Mouse (Mus musculus) liver, adult 2 months (tissue): ENCODE measurements around the gene Tmem191c. TPM values are rescaled to one million over a fixed set of nuclear protein-coding genes. Genes with fewer than 3 reads are reported as not detected.
A peak's percentile ranks its signal among the peaks of the same experiment; 100 is the strongest.

Source experiments
- DNase-seq: peaks from one replicate; pipeline ENCODE4 v3.0.0-alpha.2; 2011; ENCODE audit warnings: low read depth, low spot score; ENCODE audit errors: extremely low read depth
- H3K27ac ChIP-seq: fragments of 200-500 bp; replicated peaks from 2 replicates; pipeline ENCODE4 v1.5.1; 2012; ENCODE audit warnings: low read depth, mild to moderate bottlenecking, control low read depth, inconsistent platforms, low read length; ENCODE audit not compliant: insufficient read depth
- H3K27me3 ChIP-seq: fragments of 200-500 bp; 2 replicates; pipeline ENCODE4 v1.6.1; 2012; ENCODE audit warnings: mild to moderate bottlenecking, moderate library complexity, low read length, inconsistent platforms; ENCODE audit not compliant: control insufficient read depth, insufficient read depth
- H3K36me3 ChIP-seq: fragments of 200-500 bp; 2 replicates; pipeline ENCODE4 v1.6.1; 2012; ENCODE audit warnings: low read length, inconsistent platforms; ENCODE audit not compliant: control insufficient read depth, insufficient read depth
- H3K4me1 ChIP-seq: fragments of 200-500 bp; 2 replicates; pipeline ENCODE4 v1.6.1; 2011; ENCODE audit warnings: low read length; ENCODE audit not compliant: control insufficient read depth, insufficient read depth
- H3K4me3 ChIP-seq: fragments of 200-500 bp; 2 replicates; pipeline ENCODE4 v1.5.1; 2011; ENCODE audit warnings: low read depth, mild to moderate bottlenecking, control low read depth, low read length, moderate library complexity; ENCODE audit not compliant: insufficient read depth
- H3K79me2 ChIP-seq: fragments of 200-500 bp; 2 replicates; pipeline ENCODE4 v1.6.1; 2012; ENCODE audit warnings: inconsistent platforms, mild to moderate bottlenecking, low read length, moderate library complexity; ENCODE audit not compliant: control insufficient read depth, insufficient read depth
- H3K9ac ChIP-seq: fragments of 200-500 bp; 2 replicates; pipeline ENCODE4 v1.6.1; 2012; ENCODE audit warnings: low read depth, mild to moderate bottlenecking, control low read depth, inconsistent platforms, low read length
- CTCF ChIP-seq: fragments of 200-500 bp; IDR thresholded peaks from 2 replicates; pipeline ENCODE4 v1.5.1; 2011; ENCODE audit warnings: low read depth, low read length, control low read depth
- POLR2A ChIP-seq: fragments of 200-500 bp; IDR thresholded peaks from 2 replicates; pipeline ENCODE4 v1.6.1; 2011; ENCODE audit warnings: low read length, control low read depth; ENCODE audit not compliant: insufficient read depth; ENCODE audit errors: extremely low read depth
- WGBS: fragments of 180-500 bp; shearing (Covaris S2); methylation state at CpG from one replicate; pipeline ENCODE4 v1.1.7; 2018; 5-methylcytosine and 5-hydroxymethylcytosine counted together
- polyA plus RNA-seq: library from polyadenylated mRNA; depleted of rRNA; stranded (reverse); fragments of >200 nt; gene quantifications from 2 replicates; pipeline ENCODE4 v1.2.3, GENCODE M21; 2012
- total RNA-seq: library from RNA; depleted of rRNA; stranded (reverse); fragments of >200 nt; gene quantifications from 2 replicates; pipeline ENCODE4 v1.2.3, GENCODE M21; 2014

Tmem191c gene
- total and polyA plus RNA-seq, 2 experiments: 0.37 to 1.4 TPM

DNA sequence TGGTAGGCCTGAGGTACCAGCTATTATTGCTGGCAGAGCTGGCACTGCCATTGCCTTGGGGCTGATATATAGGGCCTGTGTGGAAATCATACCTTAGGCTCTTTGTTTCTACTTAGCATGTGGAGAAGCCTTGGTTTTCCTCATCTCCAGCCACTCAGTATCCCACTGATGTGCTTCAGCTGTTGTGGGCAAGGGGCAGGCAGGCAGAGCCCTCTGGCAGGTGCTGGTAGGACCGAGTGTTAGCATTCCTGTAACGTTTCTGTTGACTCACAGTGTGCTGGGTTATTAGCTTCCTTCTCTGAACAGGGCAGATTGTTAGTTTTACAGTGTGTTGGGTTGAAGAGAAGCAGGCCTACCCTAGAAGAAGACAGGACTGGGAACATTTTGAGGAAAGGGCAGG, 20.6 kb upstream of the Tmem191c start:
- H3K27me3 ChIP-seq: no peaks in the 10 kb centered on the region
- no peaks in the 10 kb centered on the region for H3K36me3 ChIP-seq
- DNase-seq: no peak
- H3K4me3 ChIP-seq: no peak overlapping the region
- peaks cover 11% of the 10 kb centered on the region; the same call in 1 of the 2 replicates for H3K79me2 ChIP-seq
- H3K9ac ChIP-seq: no peak overlapping the region
- 81% methylated on average over 2 of the region's 2 CpGs for WGBS
- peaks cover 7% of the 10 kb centered on the region for H3K4me1 ChIP-seq
- TF ChIP-seq CTCF (no peak), POLR2A (no peak)
- H3K27ac ChIP-seq: no peak overlapping the region

DNA sequence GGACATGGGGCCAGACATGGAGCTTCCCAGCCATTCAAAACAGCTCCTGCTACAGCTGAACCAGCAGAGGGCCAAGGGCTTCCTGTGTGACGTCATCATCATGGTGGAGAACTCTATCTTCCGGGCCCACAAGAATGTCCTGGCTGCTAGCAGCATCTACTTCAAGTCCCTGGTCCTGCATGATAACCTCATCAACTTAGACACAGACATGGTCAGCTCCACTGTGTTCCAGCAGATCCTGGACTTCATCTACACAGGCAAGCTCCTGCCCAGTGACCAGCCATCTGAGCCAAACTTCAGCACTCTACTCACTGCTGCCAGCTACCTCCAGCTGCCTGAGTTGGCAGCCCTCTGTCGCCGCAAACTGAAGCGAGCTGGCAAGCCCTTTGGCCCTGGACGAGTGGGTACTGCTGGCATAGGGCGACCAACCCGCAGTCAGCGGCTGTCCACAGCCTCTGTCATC, 18.5 kb upstream of the Tmem191c start:
- H3K79me2 ChIP-seq: peaks cover 6% of the 10 kb centered on the region; the same call in 1 of the 2 replicates
- no peak overlapping the region for H3K4me3 ChIP-seq
- H3K9ac ChIP-seq: no peak overlapping the region
- H3K4me1 ChIP-seq: peaks cover 4% of the 10 kb centered on the region
- no peaks in the 10 kb centered on the region for H3K27me3 ChIP-seq
- no peaks in the 10 kb centered on the region for H3K36me3 ChIP-seq
- TF ChIP-seq CTCF (no peak), POLR2A (no peak)
- no peak overlapping the region for H3K27ac ChIP-seq
- 37% methylated on average over 9 of the region's 9 CpGs for WGBS
- DNase-seq: peak; percentile 79

DNA sequence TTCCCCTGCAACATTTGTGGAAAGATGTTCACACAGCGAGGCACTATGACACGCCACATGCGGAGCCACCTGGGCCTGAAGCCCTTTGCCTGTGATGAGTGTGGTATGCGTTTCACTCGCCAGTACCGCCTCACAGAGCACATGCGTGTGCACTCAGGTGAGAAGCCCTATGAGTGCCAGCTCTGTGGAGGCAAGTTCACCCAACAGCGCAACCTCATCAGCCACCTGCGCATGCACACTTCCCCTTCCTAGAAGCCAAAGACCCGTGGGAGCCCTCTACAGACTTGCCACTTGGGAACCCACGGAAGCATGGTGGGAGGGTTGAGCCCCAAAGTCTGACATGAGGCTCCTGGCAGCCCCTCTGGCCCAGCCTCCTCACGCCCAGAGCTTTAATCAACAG, 17.0 kb upstream of the Tmem191c start:
- Histone ChIP-seq H3K79me2 (no peaks in the 10 kb centered on the region), H3K36me3 (no peaks in the 10 kb centered on the region), H3K4me1 (peaks cover 4% of the 10 kb centered on the region), H3K27ac (no peak overlapping the region), H3K9ac (no peak overlapping the region), H3K4me3 (no peak overlapping the region), H3K27me3 (no peaks in the 10 kb centered on the region)
- WGBS: 97% methylated on average over 12 of the region's 12 CpGs
- DNase-seq: no peak
- TF ChIP-seq CTCF (no peak), POLR2A (no peak)

DNA sequence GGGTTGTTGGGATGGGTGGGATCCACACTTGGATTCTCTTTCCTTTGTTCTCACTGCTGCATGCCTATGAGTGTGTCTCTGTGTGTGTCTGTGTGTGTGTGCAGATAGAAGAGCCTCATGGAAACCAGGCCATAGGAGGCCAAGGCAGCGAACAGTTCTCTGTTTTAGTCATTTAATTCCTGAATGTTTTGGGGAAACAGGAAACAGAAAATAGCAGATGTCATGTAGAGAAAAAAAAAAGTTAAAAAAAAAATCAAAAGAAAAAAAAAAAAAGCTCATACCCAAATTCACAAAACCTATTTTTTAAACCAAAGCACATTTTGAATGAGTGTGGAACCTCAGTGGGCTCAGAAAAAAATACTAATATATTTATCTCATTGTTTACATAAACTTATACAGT, 14.5 kb upstream of the Tmem191c start:
- 94% methylated on average over 1 of the region's 1 CpGs for WGBS
- Histone ChIP-seq H3K36me3 (no peaks in the 10 kb centered on the region), H3K4me1 (no peaks in the 10 kb centered on the region), H3K9ac (no peak overlapping the region), H3K79me2 (no peaks in the 10 kb centered on the region), H3K27me3 (no peaks in the 10 kb centered on the region), H3K27ac (no peak overlapping the region), H3K4me3 (no peak overlapping the region)
- DNase-seq: no peak
- TF ChIP-seq POLR2A (no peak), CTCF (no peak)

DNA sequence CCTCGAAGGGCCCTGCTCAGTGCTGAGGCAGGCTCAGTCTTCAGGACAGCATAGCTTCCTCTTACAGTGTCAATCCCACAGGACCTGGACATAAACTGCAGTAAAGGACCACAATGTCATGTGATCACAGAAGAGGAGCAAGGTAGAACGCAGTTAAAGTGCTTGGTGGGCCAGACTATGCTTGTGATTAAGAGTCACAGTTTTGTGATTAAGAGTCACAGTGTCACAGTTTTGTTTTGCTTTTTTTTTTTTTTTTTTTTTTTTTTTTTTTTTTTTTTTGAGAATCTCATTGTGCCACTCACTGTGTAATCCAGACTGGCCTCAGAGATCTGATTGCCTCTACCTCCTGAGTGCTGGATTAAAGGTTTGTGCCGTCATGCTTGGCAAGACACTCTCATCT, 9.8 kb upstream of the Tmem191c start:
- no peaks in the 10 kb centered on the region for H3K79me2 ChIP-seq
- WGBS: 89% methylated on average over 3 of the region's 3 CpGs
- H3K27ac ChIP-seq: no peak overlapping the region

DNA sequence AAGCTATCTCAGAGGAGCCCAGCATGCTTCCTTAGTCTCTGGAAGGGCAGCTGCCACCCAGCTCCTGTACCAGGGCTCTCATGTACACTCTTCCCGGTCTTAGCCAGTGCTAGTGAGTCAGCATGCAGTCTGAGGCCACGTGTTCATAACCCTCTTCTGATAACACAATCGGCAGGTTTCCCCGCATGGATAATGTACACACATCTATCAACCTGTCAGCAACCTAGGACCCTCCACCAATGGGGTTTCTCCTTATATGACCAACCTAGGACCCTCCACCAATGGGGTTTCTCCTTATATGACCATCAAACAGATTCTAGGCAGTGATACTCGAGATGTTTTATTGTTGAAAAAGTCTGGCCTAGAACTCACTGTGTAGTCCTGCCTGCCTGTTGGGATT, 7.9 kb upstream of the Tmem191c start:
- TF ChIP-seq POLR2A (no peak), CTCF (no peak)
- H3K4me1 ChIP-seq: no peaks in the 10 kb centered on the region
- no peak overlapping the region for H3K27ac ChIP-seq
- H3K9ac ChIP-seq: no peak overlapping the region
- H3K4me3 ChIP-seq: no peak overlapping the region
- H3K79me2 ChIP-seq: no peaks in the 10 kb centered on the region
- no peaks in the 10 kb centered on the region for H3K27me3 ChIP-seq
- DNase-seq: no peak
- H3K36me3 ChIP-seq: no peaks in the 10 kb centered on the region
- WGBS: 79% methylated on average over 5 of the region's 5 CpGs

More for the DNA sequence above, 9.8 kb upstream of the Tmem191c start:
- no peak overlapping the region for H3K9ac ChIP-seq
- H3K36me3 ChIP-seq: no peaks in the 10 kb centered on the region
- no peak for DNase-seq
- no peaks in the 10 kb centered on the region for H3K27me3 ChIP-seq
- TF ChIP-seq POLR2A (no peak), CTCF (no peak)
- no peak overlapping the region for H3K4me3 ChIP-seq
- H3K4me1 ChIP-seq: no peaks in the 10 kb centered on the region
